Mouse (Mus musculus) neural tube, embryonic 11.5 days (tissue): ENCODE results near the gene Drd5. TPM values are rescaled to one million over a fixed set of nuclear protein-coding genes. Genes with fewer than 3 reads are reported as not detected.

Experiments used
- ATAC-seq: fragments of 200-750 bp; cut with Nextera tagmentation; 2 replicates; pipeline ENCODE4 v1.8.0; 2017; ENCODE audit warnings: moderate number of reproducible peaks, mild to moderate bottlenecking, moderate TSS enrichment, moderate library complexity; ENCODE audit not compliant: insufficient read depth, low FRiP score, low TSS enrichment
- DNase-seq: peaks from one replicate; pipeline ENCODE4 v3.0.0-alpha.2; 2015; ENCODE audit warnings: low spot score
- H3K27ac ChIP-seq: fragments of 300-500 bp; sonication (generic); 2 replicates; pipeline ENCODE4 v1.5.1; 2014; ENCODE audit warnings: low read depth, mild to moderate bottlenecking, low read length
- H3K27me3 ChIP-seq: fragments of 300-500 bp; sonication (generic); 2 replicates; pipeline ENCODE4 v1.6.1; 2014; ENCODE audit warnings: mild to moderate bottlenecking, low read length, mixed read lengths; ENCODE audit not compliant: control insufficient read depth, insufficient read depth
- H3K36me3 ChIP-seq: fragments of 300-500 bp; sonication (generic); 2 replicates; pipeline ENCODE4 v1.6.1; 2014; ENCODE audit warnings: mild to moderate bottlenecking, low read length, moderate library complexity, mixed read lengths; ENCODE audit not compliant: control insufficient read depth, insufficient read depth
- H3K4me1 ChIP-seq: fragments of 300-500 bp; sonication (generic); 2 replicates; pipeline ENCODE4 v1.6.1; 2014; ENCODE audit warnings: low read length, mixed read lengths; ENCODE audit not compliant: control insufficient read depth, insufficient read depth
- H3K4me2 ChIP-seq: fragments of 300-500 bp; sonication (generic); 2 replicates; pipeline ENCODE4 v1.6.1; 2014; ENCODE audit warnings: low read depth, mild to moderate bottlenecking, moderate library complexity
- H3K4me3 ChIP-seq: fragments of 300-500 bp; sonication (generic); 2 replicates; pipeline ENCODE4 v1.5.1; 2014; ENCODE audit warnings: low read depth, low read length
- H3K9ac ChIP-seq: fragments of 300-500 bp; sonication (generic); 2 replicates; pipeline ENCODE4 v1.6.1; 2014; ENCODE audit warnings: mild to moderate bottlenecking, low read length
- H3K9me3 ChIP-seq: fragments of 300-500 bp; sonication (generic); 2 replicates; pipeline ENCODE4 v1.6.1; 2016; ENCODE audit warnings: low read length; ENCODE audit not compliant: control insufficient read depth
- WGBS: fragments of 180-500 bp; shearing (Covaris S2); extraction: QIAGEN DNeasy Blood & Tissue Kit; methylation state at CpG from one replicate; pipeline ENCODE4 v1.1.7; 2014; 5-methylcytosine and 5-hydroxymethylcytosine counted together
- polyA plus RNA-seq: library from polyadenylated mRNA; unstranded; fragments of >200 nt; fragmentation: Nextera tagmentation; extraction: Ambion mirVana; gene quantifications from 2 replicates; pipeline ENCODE4 v1.2.1, GENCODE M21; 2014

Gene Drd5
- not detected in 2 replicates for polyA plus RNA-seq

DNA sequence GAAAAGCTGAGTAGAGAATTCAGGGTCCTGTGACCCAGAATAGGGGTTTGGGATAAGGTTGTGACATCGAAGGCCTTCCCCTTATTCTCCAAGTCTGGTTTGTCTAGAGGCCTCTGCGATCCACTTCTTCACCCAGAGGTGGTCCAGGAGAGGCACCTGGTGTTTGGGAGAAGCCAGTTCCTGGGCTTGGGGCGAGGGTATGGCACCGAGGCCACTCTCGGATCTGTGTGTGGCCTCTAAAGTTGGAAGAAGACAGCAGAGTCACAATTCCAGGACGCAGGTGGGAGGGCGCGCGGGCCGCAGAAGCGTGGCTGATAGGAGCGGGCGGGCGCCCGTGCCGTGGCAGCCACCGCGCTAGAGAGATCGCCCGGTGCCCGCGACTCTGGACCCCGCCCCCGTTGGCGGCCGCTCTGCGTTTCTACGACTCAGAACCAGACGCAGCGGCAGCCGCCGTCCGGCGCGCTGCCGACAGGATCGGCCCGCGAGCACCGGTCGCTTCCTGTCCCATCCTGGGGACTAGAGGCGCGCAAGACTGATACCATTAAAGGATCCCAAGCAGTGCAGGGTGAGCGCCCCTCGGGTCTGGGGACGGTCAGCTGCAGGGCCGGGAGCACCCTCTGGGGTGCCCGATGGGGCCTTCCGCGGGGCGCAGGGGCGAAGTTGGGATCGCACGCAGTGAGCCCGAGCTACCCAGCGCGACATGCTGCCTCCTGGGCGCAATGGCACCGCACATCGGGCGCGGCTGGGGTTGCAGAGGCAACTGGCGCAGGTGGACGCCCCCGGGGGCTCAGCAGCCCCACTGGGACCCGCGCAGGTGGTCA, at the start of gene Drd5:
Gene Drd5, plus strand, starts transcription at position 402 of the 821 bp plus-strand sequence.
- DNase-seq, result peak; percentile 26
- H3K27ac ChIP-seq, result no peak within 1 kb of the TSS
- no peak for ATAC-seq
- H3K9me3 ChIP-seq, result no peaks in the 10 kb centered on the region
- H3K9ac ChIP-seq, result peak within 1 kb of the TSS; percentile 33
- WGBS, result 2% methylated on average over 67 of the region's 67 CpGs
- no peaks in the 10 kb centered on the region for H3K36me3 ChIP-seq
- peak within 1 kb of the TSS; percentile 72 for H3K4me2 ChIP-seq
- peak within 1 kb of the TSS; percentile 38 for H3K4me3 ChIP-seq
- peaks cover 27% of the 10 kb centered on the region for H3K27me3 ChIP-seq
- no peaks in the 10 kb centered on the region for H3K4me1 ChIP-seq

DNA sequence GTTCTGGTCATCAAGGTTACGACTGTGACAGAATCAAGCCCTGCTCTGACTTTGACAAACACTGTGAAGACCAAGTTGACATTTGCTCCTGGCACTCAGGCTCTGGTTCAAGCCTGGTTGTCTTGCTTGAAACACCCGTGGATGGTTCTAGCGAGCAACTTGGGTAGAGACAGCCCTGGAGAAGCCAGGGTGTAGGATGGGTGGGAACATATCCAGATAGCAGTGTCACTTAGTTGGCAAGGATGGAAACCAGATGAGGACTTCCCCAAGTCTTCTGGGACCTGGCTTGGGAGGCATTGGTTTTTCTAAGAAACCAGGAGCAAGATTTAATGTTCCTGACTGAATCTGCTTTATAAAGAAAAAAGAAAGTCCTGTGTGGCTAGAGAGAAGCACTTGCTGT, 48.2 kb upstream of the Drd5 start:
- H3K4me2 ChIP-seq, result no peak overlapping the region
- no peaks in the 10 kb centered on the region for H3K4me1 ChIP-seq
- H3K4me3 ChIP-seq, result no peak overlapping the region
- DNase-seq, result no peak
- peaks cover 17% of the 10 kb centered on the region for H3K27me3 ChIP-seq
- H3K9ac ChIP-seq, result no peak overlapping the region
- ATAC-seq, result no peak
- H3K27ac ChIP-seq, result no peak overlapping the region
- no peaks in the 10 kb centered on the region; the same call in 1 of the 2 replicates for H3K36me3 ChIP-seq
- no peaks in the 10 kb centered on the region for H3K9me3 ChIP-seq
- 93% methylated on average over 3 of the region's 3 CpGs for WGBS

DNA sequence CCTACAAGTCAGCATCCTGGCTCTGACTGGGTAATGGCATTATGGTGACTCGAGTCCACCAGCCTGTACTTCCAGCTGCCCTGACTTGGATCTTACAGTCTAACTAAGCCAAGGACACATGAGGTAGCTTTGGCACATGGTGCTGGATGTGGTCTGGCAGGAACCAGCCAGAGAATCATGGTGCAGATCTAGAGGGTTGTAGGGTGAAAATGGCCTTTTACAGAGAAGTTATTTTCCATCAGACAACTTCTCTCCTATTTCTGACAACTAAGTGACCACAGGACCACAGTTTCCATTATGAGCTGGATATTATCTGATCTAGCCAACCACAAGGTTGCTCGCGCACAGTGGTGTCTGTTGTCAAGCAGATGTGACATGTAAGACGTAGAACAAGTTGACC, 45.3 kb upstream of the Drd5 start:
- Histone ChIP-seq H3K9me3 (no peaks in the 10 kb centered on the region), H3K4me3 (no peak overlapping the region), H3K4me1 (0 out of 2 replicates have a peak, but pooled peaks cover 6% of the 10 kb centered on the region), H3K9ac (no peak overlapping the region), H3K27ac (no peak overlapping the region), H3K27me3 (peaks cover 45% of the 10 kb centered on the region), H3K4me2 (no peak overlapping the region), H3K36me3 (no peaks in the 10 kb centered on the region; the same call in 1 of the 2 replicates)
- 88% methylated on average over 4 of the region's 4 CpGs for WGBS
- DNase-seq (no peak), ATAC-seq (no peak)

DNA sequence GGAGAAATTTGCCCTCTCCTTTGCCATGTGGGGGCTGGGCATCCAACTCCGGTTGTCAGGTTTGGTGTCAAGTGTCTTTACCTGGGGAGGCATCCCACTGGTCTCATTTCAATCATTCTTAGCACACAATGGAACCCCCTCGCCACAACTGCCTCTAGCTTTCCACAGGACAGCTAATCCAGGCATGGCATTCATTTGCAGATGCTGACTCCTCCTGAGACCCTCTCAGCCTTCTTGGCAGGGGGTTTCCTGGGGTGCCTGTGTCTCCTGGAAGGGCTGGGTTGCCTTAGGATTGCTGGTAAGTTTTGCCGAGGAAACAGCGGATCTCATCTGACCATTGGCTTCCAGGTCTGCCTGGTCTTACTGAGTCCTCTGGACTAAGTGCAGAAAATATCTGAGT, 43.4 kb upstream of the Drd5 start, which contains the start of gene Otop1:
Gene Otop1, plus strand, starts transcription at position 202 of the 400 bp plus-strand sequence.
- Histone ChIP-seq H3K36me3 (no peaks in the 10 kb centered on the region), H3K27me3 (peaks cover 49% of the 10 kb centered on the region), H3K9ac (no peak within 1 kb of the TSS), H3K9me3 (no peaks in the 10 kb centered on the region), H3K27ac (no peak within 1 kb of the TSS), H3K4me2 (peak within 1 kb of the TSS; percentile 29), H3K4me3 (no peak within 1 kb of the TSS), H3K4me1 (0 out of 2 replicates have a peak, but pooled peaks cover 6% of the 10 kb centered on the region)
- WGBS, result 2% methylated on average over 4 of the region's 4 CpGs
- DNase-seq (no peak), ATAC-seq (no peak)

DNA sequence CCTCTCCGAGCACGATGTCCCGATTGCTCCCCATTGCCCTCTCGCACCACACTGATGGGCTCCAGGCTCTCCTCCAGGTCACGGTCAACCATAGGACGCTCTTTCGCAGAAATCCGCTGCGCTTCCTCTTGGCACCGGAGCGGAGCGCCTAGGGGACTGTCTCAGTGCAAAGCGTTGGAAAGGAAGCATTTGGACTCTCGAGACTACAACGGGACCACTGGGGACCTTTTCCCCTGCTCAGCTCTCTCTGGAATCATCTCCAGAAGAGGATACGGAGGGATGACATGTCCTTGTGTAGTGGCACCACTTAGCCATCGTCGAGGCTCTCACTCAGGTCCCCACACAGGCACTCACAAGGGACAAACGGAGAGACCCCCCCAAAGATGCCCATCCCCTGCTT, 42.7 kb upstream of the Drd5 start:
- no peaks in the 10 kb centered on the region for H3K36me3 ChIP-seq
- peak overlapping the region; percentile 14; the same call in 1 of the 2 replicates for H3K4me2 ChIP-seq
- H3K9me3 ChIP-seq, result no peaks in the 10 kb centered on the region
- peaks cover 49% of the 10 kb centered on the region for H3K27me3 ChIP-seq
- 0 out of 2 replicates have a peak, but pooled peaks cover 6% of the 10 kb centered on the region for H3K4me1 ChIP-seq
- ATAC-seq (no peak), DNase-seq (no peak)
- H3K4me3 ChIP-seq, result no peak overlapping the region
- WGBS, result 1% methylated on average over 19 of the region's 19 CpGs
- no peak overlapping the region for H3K27ac ChIP-seq
- H3K9ac ChIP-seq, result no peak overlapping the region

DNA sequence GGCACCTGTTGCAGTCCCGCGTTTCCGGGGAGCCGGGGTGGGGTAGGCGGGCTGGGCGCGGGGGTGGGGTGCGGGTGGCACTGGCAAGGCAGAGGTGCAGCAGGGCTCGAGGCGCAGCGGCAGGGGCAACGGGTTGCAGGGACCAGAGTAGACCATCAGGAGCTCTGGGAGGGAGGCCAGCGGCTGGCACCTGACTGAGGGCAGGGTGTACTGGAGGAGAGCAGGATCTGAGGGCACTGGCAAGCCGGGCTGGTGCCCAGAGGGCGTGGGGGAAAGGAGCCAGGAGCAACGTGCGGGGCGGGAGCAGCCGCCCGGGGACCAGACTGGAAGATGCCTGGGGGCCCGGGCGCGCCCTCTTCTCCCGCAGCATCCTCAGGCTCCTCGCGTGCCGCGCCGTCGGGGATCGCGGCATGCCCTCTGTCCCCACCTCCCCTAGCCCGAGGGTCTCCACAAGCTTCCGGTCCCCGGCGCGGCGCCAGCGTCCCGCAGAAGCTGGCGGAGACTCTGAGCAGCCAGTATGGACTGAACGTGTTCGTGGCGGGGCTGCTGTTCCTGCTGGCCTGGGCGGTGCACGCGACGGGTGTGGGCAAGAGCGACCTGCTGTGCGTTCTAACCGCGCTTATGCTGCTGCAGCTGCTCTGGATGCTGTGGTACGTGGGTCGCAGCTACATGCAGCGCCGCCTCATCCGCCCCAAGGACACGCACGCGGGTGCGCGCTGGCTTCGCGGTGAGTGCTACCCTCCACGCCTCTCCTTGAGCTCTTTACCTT, 41.9 kb upstream of the Drd5 start:
- DNase-seq (peak; percentile 35), ATAC-seq (peak; percentile 38; the same call in 1 of the 2 replicates)
- peak overlapping the region; percentile 28 for H3K4me3 ChIP-seq
- peaks cover 49% of the 10 kb centered on the region for H3K27me3 ChIP-seq
- H3K4me2 ChIP-seq, result peak overlapping the region; percentile 29
- 0 out of 2 replicates have a peak, but pooled peaks cover 6% of the 10 kb centered on the region for H3K4me1 ChIP-seq
- no peak overlapping the region for H3K27ac ChIP-seq
- WGBS, result 1% methylated on average over 59 of the region's 65 CpGs
- no peak overlapping the region for H3K9ac ChIP-seq
- no peaks in the 10 kb centered on the region for H3K36me3 ChIP-seq
- no peaks in the 10 kb centered on the region for H3K9me3 ChIP-seq

DNA sequence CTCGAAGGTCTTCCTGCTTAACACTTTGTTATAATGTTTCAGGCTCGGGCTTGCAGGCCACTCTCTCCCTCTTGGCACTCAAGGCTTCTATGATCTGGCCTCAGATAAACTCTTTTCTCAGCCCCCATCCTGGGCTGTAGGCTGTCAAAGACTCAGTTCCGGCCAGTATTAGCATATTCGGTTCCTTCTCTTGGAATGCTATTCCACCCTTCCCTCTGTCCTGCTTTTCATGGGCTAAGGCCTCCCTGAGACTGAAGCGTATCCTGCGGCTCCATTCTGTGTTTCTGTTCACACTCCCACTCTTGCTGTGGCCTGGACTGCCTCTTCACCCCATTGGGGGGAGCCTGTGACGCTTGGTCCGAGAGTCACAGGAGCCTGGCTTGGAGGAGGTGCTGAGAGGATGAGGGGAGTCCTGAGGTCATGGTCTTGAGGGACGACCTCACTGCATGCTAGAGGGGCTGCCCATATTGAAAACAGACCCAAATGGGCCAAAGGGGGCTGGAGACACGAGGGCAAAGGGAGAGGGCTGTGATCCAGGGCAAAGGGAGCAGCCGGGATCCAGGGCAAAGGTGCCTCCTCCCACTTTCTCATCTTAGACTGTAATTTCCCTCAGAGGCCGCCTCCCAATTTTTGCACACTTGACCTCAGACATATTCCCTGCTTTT, 41.1 kb upstream of the Drd5 start:
- no peak for DNase-seq
- no peak overlapping the region for H3K4me3 ChIP-seq
- no peaks in the 10 kb centered on the region for H3K36me3 ChIP-seq
- peak overlapping the region; percentile 29; the same call in 1 of the 2 replicates for H3K4me2 ChIP-seq
- 16% methylated on average over 12 of the region's 12 CpGs for WGBS
- H3K27ac ChIP-seq, result no peak overlapping the region
- no peak for ATAC-seq
- no peak overlapping the region for H3K9ac ChIP-seq
- no peaks in the 10 kb centered on the region for H3K9me3 ChIP-seq
- H3K4me1 ChIP-seq, result 0 out of 2 replicates have a peak, but pooled peaks cover 6% of the 10 kb centered on the region
- H3K27me3 ChIP-seq, result peaks cover 49% of the 10 kb centered on the region

DNA sequence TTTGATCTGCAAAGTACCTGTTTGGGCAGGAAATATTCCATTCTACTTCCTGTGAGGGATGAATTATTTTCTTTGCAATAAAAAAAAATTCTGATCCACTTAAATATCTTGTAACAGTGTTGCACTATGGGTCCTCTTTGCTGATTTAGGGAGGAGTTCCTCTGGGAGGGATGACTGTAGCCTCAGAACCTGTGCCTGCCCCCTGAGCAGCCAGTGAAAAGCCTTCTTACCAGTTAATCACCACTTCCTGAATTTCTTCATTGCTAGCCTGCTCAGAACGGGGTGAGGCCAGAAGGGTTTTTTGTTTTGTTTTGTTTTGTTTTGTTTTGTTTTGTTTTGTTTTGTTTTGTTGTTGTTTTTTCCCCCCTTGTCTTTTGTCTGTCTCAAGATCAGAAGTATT, 39.1 kb upstream of the Drd5 start:
- DNase-seq, result no peak
- H3K9ac ChIP-seq, result no peak overlapping the region
- H3K9me3 ChIP-seq, result no peaks in the 10 kb centered on the region
- H3K4me3 ChIP-seq, result no peak overlapping the region
- H3K27ac ChIP-seq, result no peak overlapping the region
- H3K36me3 ChIP-seq, result no peaks in the 10 kb centered on the region
- H3K4me1 ChIP-seq, result 0 out of 2 replicates have a peak, but pooled peaks cover 6% of the 10 kb centered on the region
- no peak for ATAC-seq
- no peak overlapping the region for H3K4me2 ChIP-seq
- peaks cover 40% of the 10 kb centered on the region for H3K27me3 ChIP-seq
- WGBS, result 45% methylated on average over 1 of the region's 1 CpGs
